Mouse (Mus musculus): ENCODE measurements around the gene 1600002K03Rik.
"Not testable (repeated sequence)": the region's sequence is repeated elsewhere in the genome, so short reads cannot be mapped to it uniquely, and the experiment has no call there.

Gene 1600002K03Rik

GRCm38 (mm10) chr10:80186649-80187048 lies 13.9 kb downstream of the 1600002K03Rik start:
- no peak for DNase-seq (ENCODE audit: low read depth, low spot score)

GRCm38 (mm10) chr10:80187739-80188138 lies 15.0 kb downstream of the 1600002K03Rik start:
- DNase-seq (ENCODE audit: low read depth, low spot score), result no peak

- DNase-seq (ENCODE audit: low read depth, low spot score), result no peak
Measured at GRCm38 (mm10) chr10:80188453-80189024, 15.8 kb downstream of the 1600002K03Rik start.

GRCm38 (mm10) chr10:80189999-80190398 lies 17.3 kb downstream of the 1600002K03Rik start:
- DNase-seq (ENCODE audit: low read depth, low spot score), result no peak

DNA sequence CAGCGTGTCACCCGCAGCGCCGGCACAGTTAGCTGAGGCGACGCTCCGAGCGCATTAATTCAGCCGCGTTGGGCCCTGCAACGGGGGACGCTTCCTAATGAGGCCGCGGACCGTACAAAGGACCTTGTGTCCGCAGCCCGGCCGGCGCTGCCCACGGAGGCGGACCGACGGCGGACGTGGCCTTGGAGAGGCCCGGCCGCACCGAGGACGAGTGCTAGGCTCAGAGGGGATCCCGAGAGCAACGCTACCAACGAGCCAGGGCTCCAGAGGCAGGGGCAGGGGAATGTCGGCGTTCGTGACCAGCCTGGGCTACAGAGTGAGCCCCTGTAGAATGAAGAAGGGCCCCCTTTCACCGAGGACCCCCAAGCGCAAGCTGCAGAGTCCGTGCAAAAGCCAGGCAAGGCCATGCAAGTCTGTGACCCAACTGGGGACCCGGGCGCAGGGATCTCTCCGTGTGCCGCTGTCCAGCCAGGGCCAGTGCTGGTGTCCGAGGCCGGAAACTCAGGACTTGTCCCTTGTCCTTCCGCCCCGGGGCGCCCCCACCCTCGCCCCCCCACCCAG lies 17.8 kb downstream of the 1600002K03Rik start:
- DNase-seq (ENCODE audit: low read depth, low spot score), result no peak

DNA sequence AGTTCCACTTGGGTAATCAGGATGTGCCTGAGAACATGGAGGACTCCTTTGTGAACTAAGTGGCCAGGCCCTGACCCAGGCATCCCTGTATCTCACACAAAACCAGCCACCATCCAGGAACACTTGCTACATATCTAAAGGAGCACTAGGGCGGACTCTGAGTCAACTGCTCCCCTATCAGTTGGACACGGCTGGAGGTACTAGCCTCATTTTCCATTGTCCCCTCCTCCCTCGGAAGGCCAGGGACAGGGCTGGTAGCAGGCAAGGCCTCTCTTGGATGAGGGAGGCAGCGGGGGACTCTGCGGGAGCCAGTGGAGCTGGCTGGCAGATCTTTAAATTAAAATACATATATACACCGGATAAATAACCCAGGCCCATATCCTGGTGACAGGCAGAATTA lies 21.2 kb downstream of the 1600002K03Rik start:
- DNase-seq (ENCODE audit: low read depth, low spot score), result no peak

- DNase-seq (ENCODE audit: low read depth, low spot score), result no peak
Measured at GRCm38 (mm10) chr10:80194441-80194840, 21.7 kb downstream of the 1600002K03Rik start.

DNA sequence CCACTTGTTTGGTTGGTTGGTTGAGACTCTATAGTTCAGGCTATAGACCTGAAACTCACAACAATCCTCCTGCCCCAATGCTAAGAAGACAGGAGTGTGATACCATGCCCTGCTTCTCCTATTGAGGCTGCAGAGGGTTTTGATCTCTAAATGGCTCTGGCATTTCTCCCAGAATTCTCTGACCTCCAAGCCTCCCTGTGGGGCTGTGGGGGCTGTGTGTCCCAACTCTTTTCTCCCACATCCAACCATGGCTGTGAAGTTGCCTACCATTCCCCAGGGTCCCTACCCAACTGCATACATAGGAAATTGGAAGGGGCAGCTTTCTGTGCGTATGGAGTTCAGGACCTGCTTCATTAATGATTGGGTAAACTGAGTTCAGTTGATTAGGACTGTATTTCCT lies 23.4 kb downstream of the 1600002K03Rik start:
- DNase-seq (ENCODE audit: low read depth, low spot score), result no peak

DNA sequence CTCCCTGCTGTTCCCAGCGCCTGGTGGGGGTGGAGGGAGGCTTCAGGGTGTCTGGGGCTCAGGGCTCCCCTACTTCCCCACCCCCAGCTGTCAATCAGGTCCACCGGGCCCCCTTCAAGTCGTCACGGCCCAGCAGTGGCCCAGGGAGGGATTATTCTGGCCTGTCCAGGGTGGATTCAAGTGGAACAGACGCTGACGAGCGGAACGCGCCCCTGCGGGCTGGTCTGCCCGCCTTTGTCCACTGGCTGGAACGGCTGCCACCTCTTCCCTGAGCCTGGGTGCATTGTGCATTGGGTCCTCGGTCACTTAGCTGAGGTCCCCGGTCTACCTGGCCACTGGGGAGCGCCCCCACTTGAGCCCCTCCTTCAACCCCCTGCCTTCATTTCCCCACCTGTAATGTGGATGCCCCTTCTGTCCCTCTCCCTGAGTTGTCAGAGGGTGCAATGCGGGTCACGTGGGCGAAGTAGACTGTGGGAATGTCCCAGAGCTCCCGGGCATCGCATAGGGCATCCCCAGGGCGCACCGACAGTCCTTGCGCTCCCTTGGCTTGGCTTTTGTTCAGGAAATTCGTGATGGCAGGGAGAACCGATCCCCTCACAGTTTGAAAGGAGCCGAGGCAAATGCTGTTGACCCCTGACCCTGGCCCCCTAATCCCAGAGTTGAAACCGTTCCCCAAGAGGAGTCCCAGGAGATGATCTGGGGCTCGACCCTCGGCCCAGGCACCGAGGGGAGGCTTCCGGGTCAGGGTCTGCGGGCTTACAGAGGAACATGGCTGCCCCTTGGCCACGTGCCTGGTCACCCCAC lies 24.2 kb downstream of the 1600002K03Rik start:
- no peak for DNase-seq (ENCODE audit: low read depth, low spot score)

DNA sequence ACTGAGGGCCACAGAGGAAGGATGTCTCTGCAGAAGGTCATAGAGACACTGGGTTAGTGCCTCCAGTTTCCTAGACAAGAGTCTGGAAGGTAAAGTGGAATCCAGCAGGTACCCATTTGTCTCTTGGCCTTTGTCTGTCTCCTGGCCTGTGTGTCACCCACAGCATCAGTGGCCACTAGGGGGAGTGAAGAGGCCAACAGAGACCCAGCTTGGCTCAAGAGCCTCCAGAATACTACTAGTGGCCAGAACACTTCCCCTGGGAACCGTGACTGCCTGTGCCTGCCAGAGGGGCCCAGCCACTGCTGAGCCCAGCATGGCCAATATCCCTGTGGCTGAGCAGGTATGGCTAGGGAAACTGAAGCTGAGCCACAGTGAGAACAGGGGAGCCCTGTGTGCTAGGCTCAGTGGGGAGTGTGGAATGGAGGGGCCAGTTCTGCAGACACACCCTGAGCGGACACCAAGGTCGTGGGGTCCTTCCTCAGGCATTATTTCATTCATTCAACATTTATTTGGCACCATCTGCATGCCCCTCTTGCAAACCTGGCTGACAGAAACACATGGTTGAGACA lies 26.8 kb downstream of the 1600002K03Rik start:
- DNase-seq (ENCODE audit: low read depth, low spot score), result peak; percentile 79

- DNase-seq (ENCODE audit: low read depth, low spot score), result no peak
Measured at GRCm38 (mm10) chr10:80200485-80200884, 27.7 kb downstream of the 1600002K03Rik start.

GRCm38 (mm10) chr10:80204055-80204454 lies 31.3 kb downstream of the 1600002K03Rik start:
- DNase-seq (ENCODE audit: low read depth, low spot score), result no peak

DNA sequence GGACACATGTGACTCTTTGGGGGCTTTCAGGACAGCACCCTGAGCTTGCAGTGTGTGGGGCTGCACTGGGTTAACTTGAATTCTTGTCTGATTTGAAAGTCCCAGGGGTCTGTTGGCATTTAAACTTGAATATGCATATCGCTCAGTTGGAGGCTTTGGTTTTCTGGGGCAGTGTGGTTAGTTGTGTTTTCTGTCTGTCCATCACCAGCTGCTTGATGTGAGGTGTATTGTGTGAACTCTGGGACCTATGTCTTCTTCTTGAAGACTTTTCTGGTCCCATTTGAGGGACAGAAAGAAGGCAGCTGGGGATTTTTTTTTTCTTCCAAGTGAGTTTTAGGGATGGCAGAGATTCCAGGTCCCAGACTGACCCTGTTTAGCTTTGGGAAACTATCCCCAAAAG lies 34.5 kb downstream of the 1600002K03Rik start:
- no peak for DNase-seq (ENCODE audit: low read depth, low spot score)

DNA sequence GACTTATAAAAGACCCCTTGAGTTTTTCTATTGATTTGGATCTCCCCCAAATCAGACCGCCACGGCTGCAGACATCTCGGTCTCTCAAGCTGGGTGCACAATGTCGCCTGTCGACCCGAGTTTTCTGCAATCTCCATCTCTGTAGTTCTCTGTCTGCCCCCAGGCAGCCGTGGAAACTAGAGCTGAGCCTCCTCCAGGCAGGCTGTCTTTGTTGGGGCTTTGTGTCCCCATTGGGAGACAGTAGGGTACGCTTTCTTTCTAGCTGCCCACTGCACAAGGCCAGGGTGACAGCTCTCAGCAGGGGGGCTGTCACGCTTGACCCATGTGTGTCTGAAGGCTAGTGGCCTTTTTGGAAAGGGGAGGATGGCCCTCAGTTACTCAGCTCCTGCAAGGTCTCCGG lies 34.9 kb downstream of the 1600002K03Rik start:
- no peak for DNase-seq (ENCODE audit: low read depth, low spot score)

DNA sequence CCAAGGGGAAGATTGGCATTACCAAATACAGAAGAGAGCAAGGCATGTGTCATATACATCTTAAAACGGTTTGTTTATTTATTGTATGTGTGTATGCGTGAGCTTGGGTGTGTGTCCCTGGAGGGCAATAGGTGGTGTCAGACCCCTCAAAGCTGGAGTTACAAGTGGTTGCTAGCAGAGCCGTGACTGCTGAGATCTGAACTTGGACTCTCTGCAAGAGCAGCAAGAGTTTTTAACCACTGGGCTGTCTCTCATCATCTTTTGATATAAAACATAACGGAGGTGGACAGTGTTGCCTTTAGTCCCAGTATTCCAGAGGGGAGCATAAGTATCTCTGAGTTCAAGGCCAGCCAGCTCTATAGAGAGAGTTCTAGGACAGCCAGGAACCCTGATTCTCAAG lies 35.5 kb downstream of the 1600002K03Rik start:
- DNase-seq (ENCODE audit: low read depth, low spot score), result no peak

DNA sequence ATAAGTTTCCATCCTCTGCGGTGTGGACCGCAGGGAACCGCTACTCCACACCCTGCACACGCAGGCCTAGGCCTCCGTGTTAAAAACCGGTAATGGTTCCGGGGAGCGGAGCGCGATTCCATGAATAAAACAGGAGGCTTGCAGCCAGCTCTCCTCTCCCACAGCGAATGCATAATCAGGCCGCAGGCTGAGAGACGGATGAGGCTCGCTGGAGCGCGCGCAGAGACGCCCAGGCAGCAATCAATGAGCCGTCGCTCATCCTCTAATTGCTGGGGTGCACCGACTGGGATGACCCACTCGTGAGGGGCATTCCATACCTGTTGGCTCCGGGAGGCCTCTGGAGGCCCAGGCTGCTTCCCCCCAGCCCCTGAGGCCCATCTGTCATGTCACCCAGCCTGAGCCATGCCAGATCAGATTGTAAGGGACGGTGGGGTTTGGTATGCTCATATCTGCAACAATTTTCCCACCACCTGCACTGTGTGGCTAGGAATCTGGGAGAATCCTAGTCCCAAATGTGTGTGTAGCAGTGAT lies 36.2 kb downstream of the 1600002K03Rik start:
- DNase-seq (ENCODE audit: low read depth, low spot score), result no peak

DNA sequence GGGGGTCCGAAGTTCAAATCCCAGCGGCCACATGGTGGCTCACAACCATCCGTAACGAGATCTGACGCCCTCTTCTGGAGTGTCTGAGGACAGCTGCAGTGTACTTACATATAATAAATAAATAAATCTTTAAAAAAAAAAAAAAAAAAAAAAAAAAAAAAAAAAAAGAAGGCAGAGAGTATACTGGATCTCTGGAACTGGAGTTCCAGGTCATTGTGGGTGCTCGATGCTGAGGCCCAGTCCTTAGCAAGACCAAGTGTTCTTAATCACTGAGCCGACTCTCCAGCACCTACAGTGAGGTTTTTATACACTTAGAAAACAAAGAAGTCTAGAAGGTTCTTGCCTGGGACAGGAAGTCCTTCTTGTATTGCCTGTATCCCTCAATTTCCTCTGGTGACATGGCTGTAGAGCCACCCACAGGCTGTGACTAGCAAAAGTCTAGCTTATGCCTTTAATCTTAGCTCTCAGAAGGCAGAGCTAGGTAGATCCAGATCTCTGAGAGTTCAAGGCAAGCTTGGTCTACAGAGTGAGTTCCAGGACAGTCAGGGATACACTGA lies 38.9 kb downstream of the 1600002K03Rik start:
- DNase-seq (ENCODE audit: low read depth, low spot score), result peak; percentile 57

DNA sequence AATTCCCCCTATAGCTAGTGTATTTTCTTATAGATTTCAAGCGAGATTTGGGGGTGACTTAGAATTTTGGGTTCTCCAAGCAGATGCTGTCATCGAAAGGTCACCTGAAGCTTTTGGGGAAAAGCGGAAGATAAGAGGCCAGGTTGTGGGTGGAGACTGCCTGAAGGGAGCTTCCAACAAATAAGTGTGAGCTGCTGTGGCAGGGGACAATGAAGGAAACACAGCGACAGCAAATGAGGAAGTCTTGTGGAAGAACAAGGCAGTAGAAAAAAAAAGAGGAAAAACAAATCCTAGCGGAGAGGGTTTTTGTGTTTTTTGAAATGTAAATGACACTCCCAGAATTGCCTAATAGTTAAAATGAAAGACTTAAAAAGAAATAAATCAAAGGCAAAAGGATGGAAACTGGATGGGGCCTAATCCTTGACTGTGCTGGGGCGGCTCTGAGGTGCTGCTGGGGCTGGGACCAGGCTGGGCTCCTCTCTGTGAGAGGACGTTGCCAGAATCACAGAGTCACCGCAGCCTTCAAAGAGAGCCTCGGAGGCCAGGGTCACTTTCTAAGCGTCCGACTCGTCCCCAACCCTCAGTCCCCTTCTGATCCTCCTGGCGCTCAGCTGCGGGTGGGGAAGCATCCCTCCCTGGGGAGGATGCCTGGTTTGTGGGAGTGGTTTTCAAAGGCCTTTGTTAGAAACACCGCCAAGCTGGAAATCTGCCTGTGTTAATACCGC lies 42.5 kb downstream of the 1600002K03Rik start:
- DNase-seq (ENCODE audit: low read depth, low spot score), result no peak

GRCm38 (mm10) chr10:80220676-80221075 lies 47.9 kb downstream of the 1600002K03Rik start:
- DNase-seq (ENCODE audit: low read depth, low spot score), result no peak

- not testable (repeated sequence) for DNase-seq (ENCODE audit: low read depth, low spot score)
Measured at GRCm38 (mm10) chr10:80223137-80223536, 50.4 kb downstream of the 1600002K03Rik start.
